Mouse (Mus musculus) embryonic facial prominence, embryonic 14.5 days (tissue): ENCODE data around the gene Sptan1. TPM values are rescaled to one million over a fixed set of nuclear protein-coding genes. Genes with fewer than 3 reads are reported as not detected.

ENCODE experiments used
- ATAC-seq: fragments of 200-750 bp; cut with Nextera tagmentation; 2 replicates; pipeline ENCODE4 v1.8.0; 2017; ENCODE audit warnings: low read depth, moderate number of reproducible peaks, moderate TSS enrichment
- DNase-seq: peaks from one replicate; pipeline ENCODE4 v3.0.0-alpha.2; 2015; ENCODE audit warnings: low spot score
- H3K27ac ChIP-seq: fragments of 300-500 bp; sonication (generic); replicated peaks from 2 replicates; pipeline ENCODE4 v1.5.1; 2014; ENCODE audit warnings: low read depth, mild to moderate bottlenecking, low read length, moderate library complexity
- H3K27me3 ChIP-seq: fragments of 300-500 bp; sonication (generic); replicated peaks from 2 replicates; pipeline ENCODE4 v1.6.1; 2014; ENCODE audit warnings: low read length; ENCODE audit not compliant: control insufficient read depth, insufficient read depth
- H3K36me3 ChIP-seq: fragments of 300-500 bp; sonication (generic); 2 replicates; pipeline ENCODE4 v1.6.1; 2014; ENCODE audit warnings: low read length, mixed read lengths; ENCODE audit not compliant: control insufficient read depth, insufficient read depth
- H3K4me1 ChIP-seq: fragments of 300-500 bp; sonication (generic); 2 replicates; pipeline ENCODE4 v1.6.1; 2014; ENCODE audit warnings: antibody characterized with exemption, low read length; ENCODE audit not compliant: control insufficient read depth, insufficient read depth
- H3K4me2 ChIP-seq: fragments of 300-500 bp; sonication (generic); 2 replicates; pipeline ENCODE4 v1.6.1; 2014; ENCODE audit warnings: low read depth, mild to moderate bottlenecking, low read length, moderate library complexity, mixed read lengths
- H3K4me3 ChIP-seq: fragments of 300-500 bp; sonication (generic); 2 replicates; pipeline ENCODE4 v1.5.1; 2014; ENCODE audit warnings: low read depth, mild to moderate bottlenecking, low read length
- H3K9ac ChIP-seq: fragments of 300-500 bp; sonication (generic); 2 replicates; pipeline ENCODE4 v1.6.1; 2014; ENCODE audit warnings: low read depth, mild to moderate bottlenecking, low read length, moderate library complexity, mixed read lengths
- H3K9me3 ChIP-seq: fragments of 300-500 bp; sonication (generic); 2 replicates; pipeline ENCODE4 v1.6.1; 2016; ENCODE audit warnings: low read length; ENCODE audit not compliant: control insufficient read depth
- WGBS: fragments of 180-500 bp; shearing (Covaris S2); extraction: QIAGEN DNeasy Blood & Tissue Kit; methylation state at CpG from one replicate; pipeline ENCODE4 v1.1.7; 2014; 5-methylcytosine and 5-hydroxymethylcytosine counted together
- microRNA-seq: library from miRNA; unstranded; fragments of <30 nt; microRNA quantifications from one replicate; pipeline ENCODE4, GENCODE M21; 2016; ENCODE audit warnings: borderline number of aligned reads
- polyA plus RNA-seq: library from polyadenylated mRNA; unstranded; fragments of >200 nt; fragmentation: Nextera tagmentation; extraction: Ambion mirVana; gene quantifications from 2 replicates; pipeline ENCODE4 v1.2.1, GENCODE M21; 2014

Gene Sptan1
- polyA plus RNA-seq, 1 experiment from 2014 or later, result 149 TPM

DNA sequence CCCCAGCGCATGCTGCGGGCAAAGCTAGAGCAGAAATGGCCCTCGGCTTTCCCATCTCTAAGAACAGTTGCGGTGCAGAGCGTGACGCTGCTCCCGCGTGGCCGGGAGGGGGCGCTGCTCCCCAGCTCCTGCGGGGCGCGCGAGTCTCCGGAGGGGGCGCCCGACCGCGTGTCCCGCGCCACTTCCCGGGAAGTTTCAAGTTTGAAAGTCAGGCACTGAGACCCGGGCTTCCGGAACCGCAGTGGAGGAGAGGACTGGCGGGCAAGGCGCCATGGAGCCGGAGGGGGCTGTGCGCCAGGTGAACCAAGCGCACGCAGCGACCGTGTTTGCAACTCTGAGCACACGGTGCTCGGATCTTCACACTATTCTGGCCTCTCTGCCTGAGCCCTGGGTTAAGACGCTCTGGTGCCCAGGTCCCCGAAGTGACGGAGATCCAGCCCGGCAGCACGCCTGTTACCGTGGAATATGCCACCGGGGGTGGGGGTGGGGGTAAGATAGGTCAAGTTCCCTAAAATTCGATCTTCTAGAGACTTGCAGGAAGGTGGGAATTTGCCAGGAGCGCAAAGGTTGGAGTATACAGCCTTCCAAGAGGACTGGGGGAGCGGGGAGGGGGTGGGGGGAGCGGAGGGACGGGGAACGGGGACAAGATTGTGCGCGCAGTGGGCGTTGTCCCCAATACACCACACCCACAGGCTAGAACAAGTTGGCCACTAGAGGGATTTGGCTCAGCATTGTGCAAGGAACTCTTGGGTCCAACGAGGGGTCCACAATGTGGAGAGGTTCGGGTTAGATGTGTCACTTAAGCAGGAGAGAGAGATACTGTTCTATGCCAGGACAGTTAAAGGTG lies 112.4 kb downstream of the Sptan1 start, which contains the start of gene Pkn3:
Pkn3 (plus strand) TSS at position 183 of the 847 bp plus-strand sequence.
- peak within 1 kb of the TSS; percentile 60 for H3K4me3 ChIP-seq
- under 1% methylated on average over 50 of the region's 53 CpGs for WGBS
- H3K27me3 ChIP-seq, result no peaks in the 10 kb centered on the region

DNA sequence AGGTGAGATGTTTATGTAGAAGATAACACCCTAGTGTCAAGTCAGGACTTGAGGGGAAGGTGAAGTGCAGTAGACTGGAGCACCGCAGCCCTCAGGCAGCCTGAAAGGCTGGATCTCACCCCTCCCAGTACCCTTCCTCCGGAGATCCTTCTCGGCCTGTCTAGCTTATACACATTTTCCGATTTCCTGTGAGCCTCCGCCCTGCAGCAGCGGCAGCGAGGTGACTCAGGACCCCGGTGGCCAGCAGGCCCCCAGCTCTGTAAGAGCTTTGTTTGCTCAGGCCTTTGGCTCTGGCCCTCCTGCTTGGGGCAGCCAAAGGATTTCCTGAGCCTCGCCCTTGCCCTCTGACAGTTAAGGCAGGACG lies 113.0 kb downstream of the Sptan1 start:
- no peaks in the 10 kb centered on the region for H3K4me1 ChIP-seq
- DNase-seq (peak; percentile 41), ATAC-seq (no peak)
- peak overlapping the region; percentile 91 for H3K4me2 ChIP-seq
- H3K4me3 ChIP-seq, result peak overlapping the region; percentile 60
- peak overlapping the region; percentile 77 for H3K27ac ChIP-seq
- no peaks in the 10 kb centered on the region for H3K9me3 ChIP-seq
- 17% methylated on average over 10 of the region's 10 CpGs for WGBS
- no peaks in the 10 kb centered on the region for H3K27me3 ChIP-seq
- H3K36me3 ChIP-seq, result peaks cover 9% of the 10 kb centered on the region; the same call in 1 of the 2 replicates
- H3K9ac ChIP-seq, result peak overlapping the region; percentile 64; the same call in 1 of the 2 replicates

More for the DNA sequence above, 112.4 kb downstream of the Sptan1 start, which contains the start of gene Pkn3:
- peak within 1 kb of the TSS; percentile 77 for H3K27ac ChIP-seq
- no peaks in the 10 kb centered on the region for H3K9me3 ChIP-seq
- H3K36me3 ChIP-seq, result peaks cover 15% of the 10 kb centered on the region
- H3K4me1 ChIP-seq, result no peaks in the 10 kb centered on the region
- DNase-seq, result peak; percentile 93
- peak within 1 kb of the TSS; percentile 64 for H3K9ac ChIP-seq
- ATAC-seq, result peak; percentile 88
- H3K4me2 ChIP-seq, result peak within 1 kb of the TSS; percentile 91

DNA sequence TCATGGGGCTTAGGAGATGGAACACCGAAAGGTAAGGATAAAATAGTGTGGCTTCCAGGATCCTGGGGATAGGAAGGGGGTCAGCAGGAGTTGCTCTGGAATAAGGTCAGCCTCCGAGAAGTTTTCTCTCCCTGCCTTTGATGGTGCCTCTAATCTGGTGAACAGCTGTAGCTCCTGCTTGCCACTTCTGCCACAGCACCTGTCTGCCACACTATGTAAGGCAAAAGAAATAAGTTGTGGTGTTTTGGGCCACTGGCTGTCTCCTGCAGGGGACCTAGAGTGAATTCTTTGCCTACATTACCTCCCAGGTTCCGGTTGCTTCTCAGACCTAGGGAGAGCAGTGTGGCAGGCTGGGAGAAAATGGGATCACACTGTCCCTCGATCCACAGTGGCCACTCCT lies 113.4 kb downstream of the Sptan1 start:
- 69% methylated on average over 4 of the region's 4 CpGs for WGBS
- no peaks in the 10 kb centered on the region for H3K9me3 ChIP-seq
- no peak for ATAC-seq
- no peaks in the 10 kb centered on the region for H3K4me1 ChIP-seq
- peak overlapping the region; percentile 64; the same call in 1 of the 2 replicates for H3K9ac ChIP-seq
- no peak for DNase-seq
- peaks cover 5% of the 10 kb centered on the region; the same call in 1 of the 2 replicates for H3K36me3 ChIP-seq
- H3K27me3 ChIP-seq, result no peaks in the 10 kb centered on the region
- H3K4me2 ChIP-seq, result peak overlapping the region; percentile 91
- H3K4me3 ChIP-seq, result peak overlapping the region; percentile 60; the same call in 1 of the 2 replicates
- H3K27ac ChIP-seq, result peak overlapping the region; percentile 77; the same call in 1 of the 2 replicates

DNA sequence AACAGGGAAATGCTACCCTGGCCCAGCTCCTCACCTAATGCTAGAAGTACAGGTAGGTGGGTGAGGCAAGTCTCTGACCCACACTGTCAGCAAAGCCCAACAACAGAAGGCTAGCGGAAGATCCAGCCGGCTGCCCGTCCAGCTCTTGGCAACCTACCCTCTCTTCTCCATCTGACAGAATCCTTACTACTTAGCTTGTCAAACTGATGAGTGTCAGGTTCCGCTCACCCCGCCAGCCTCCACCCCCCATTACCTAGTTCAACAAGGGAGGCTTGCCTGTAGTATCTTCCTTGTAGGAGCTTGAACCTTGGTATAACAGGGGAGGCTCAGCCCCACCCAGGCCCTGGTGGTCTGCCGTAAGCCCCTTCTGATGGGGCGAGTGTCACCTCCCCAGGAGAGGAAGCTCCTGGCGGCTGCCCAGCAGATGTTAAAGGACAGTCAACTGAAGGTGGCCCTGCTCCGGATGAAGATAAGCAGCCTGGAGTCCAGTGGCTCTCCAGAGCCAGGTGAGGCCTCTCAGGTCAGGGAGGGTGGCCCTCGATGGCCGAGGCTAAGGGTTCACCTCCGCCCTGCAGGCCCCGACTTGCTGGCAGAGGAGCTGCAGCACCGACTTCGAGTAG lies 114.9 kb downstream of the Sptan1 start:
- Histone ChIP-seq H3K27ac (no peak overlapping the region), H3K9ac (no peak overlapping the region), H3K27me3 (no peaks in the 10 kb centered on the region), H3K36me3 (no peaks in the 10 kb centered on the region), H3K4me3 (no peak overlapping the region), H3K9me3 (no peaks in the 10 kb centered on the region), H3K4me1 (peaks cover 5% of the 10 kb centered on the region; the same call in 1 of the 2 replicates), H3K4me2 (no peak overlapping the region)
- WGBS, result 81% methylated on average over 11 of the region's 15 CpGs
- ATAC-seq (no peak), DNase-seq (no peak)

Small RNAs within 50 kb of the gene (microRNA-seq; reads per million reads assigned to microRNA genes)
- gene Mir6997, result 1.00 reads per million

Other genes with a start within 250 kb of the Sptan1 start
- gene Gm13420, start 213.9 kb upstream of the Sptan1 start, polyA plus RNA-seq, result not detected in 2 replicates
- 1.0 TPM in 1 of 2 replicates, not detected in the other for gene Gm13547, start 206.2 kb upstream of the Sptan1 start, polyA plus RNA-seq
- gene Coq4, start 178.1 kb upstream of the Sptan1 start, polyA plus RNA-seq, result 26.3 and 29.4 TPM in 2 replicates
- gene Trub2, start 177.1 kb upstream of the Sptan1 start, polyA plus RNA-seq, result 20.4 and 24.4 TPM in 2 replicates
- gene Slc27a4, start 162.9 kb upstream of the Sptan1 start, polyA plus RNA-seq, result 15.0 and 15.7 TPM in 2 replicates
- gene Urm1, start 145.5 kb upstream of the Sptan1 start, polyA plus RNA-seq, result 20.3 and 21.6 TPM in 2 replicates
- 29.2 and 32.8 TPM in 2 replicates for gene Cercam, start 96.4 kb upstream of the Sptan1 start, polyA plus RNA-seq
- 35.6 and 42.4 TPM in 2 replicates for gene Odf2, start 76.3 kb upstream of the Sptan1 start, polyA plus RNA-seq
- 44.1 and 54.0 TPM in 2 replicates for gene Gle1, start 30.1 kb upstream of the Sptan1 start, polyA plus RNA-seq
- 29.0 and 33.7 TPM in 2 replicates for gene Wdr34, start 83.3 kb downstream of the Sptan1 start, polyA plus RNA-seq
- 351 and 393 TPM in 2 replicates for gene Set, start 91.8 kb downstream of the Sptan1 start, polyA plus RNA-seq
- gene Pkn3, start 112.1 kb downstream of the Sptan1 start, polyA plus RNA-seq, result 5.6 and 7.6 TPM in 2 replicates
- gene Zdhhc12, start 128.1 kb downstream of the Sptan1 start, polyA plus RNA-seq, result 26.1 and 28.9 TPM in 2 replicates
- 7.9 and 8.3 TPM in 2 replicates for gene Zer1, start 159.0 kb downstream of the Sptan1 start, polyA plus RNA-seq
- 10.5 TPM in 2 replicates for gene Tbc1d13, start 168.2 kb downstream of the Sptan1 start, polyA plus RNA-seq
- 21.9 and 26.5 TPM in 2 replicates for gene Endog, start 205.9 kb downstream of the Sptan1 start, polyA plus RNA-seq
- 63.8 and 67.8 TPM in 2 replicates for gene Spout1, start 212.9 kb downstream of the Sptan1 start, polyA plus RNA-seq
- 8.1 and 8.2 TPM in 2 replicates for gene Kyat1, start 240.3 kb downstream of the Sptan1 start, polyA plus RNA-seq